16 mouse cellular contexts compared by ENCODE assay signal in genomic region chr13:18125226-18126000, GRCm38 (mm10).
DNase-seq lines count a peak whose midpoint lies in the region; ATAC-seq and TF ChIP-seq lines count a peak whose summit lies in the region.
"Had no signal": no experiment of that assay in that cellular context is flagged by ENCODE, and none has a peak within 500 bp of the region (broad histone marks: within the 10 kb centered on the region; RNA-seq: fewer than 3 reads in every experiment).

No protein-coding gene starts in this region.

- H3K36me3 ChIP-seq in hindbrain, postnatal 0 days (ENCODE audit: insufficient read depth, low read length): no peaks in the 10 kb centered on the region
- no peaks in the 10 kb centered on the region for H3K36me3 ChIP-seq in hindbrain, embryonic 12.5 days
- H3K36me3 ChIP-seq in forebrain, embryonic 11.5 days (ENCODE audit: control insufficient read depth, insufficient read depth, low read length): no peaks in the 10 kb centered on the region
- H3K36me3 ChIP-seq in midbrain, postnatal 0 days (ENCODE audit: insufficient read depth, low read length): no peaks in the 10 kb centered on the region
- H3K36me3 ChIP-seq: heart, embryonic 15.5 days had no signal

- H3K27ac ChIP-seq in hindbrain, postnatal 0 days: no peak overlapping the region
- H3K27ac ChIP-seq in hindbrain, embryonic 12.5 days: no peak overlapping the region
- H3K27ac ChIP-seq in forebrain, embryonic 11.5 days (ENCODE audit: low read depth, low read length): no peak overlapping the region
- H3K27ac ChIP-seq in midbrain, postnatal 0 days (ENCODE audit: low read depth, low read length): no peak overlapping the region
- H3K27ac ChIP-seq: heart, embryonic 15.5 days; stomach, postnatal 0 days had no signal

- peak; percentile 60; the same call in 1 of the 2 replicates for ATAC-seq in hindbrain, postnatal 0 days
- no peak; the same call in 1 of the 2 replicates for ATAC-seq in hindbrain, embryonic 12.5 days (ENCODE audit: low FRiP score)
- ATAC-seq in forebrain, embryonic 11.5 days (replicated peaks; ENCODE audit: low FRiP score): no peak
- no peak for ATAC-seq in midbrain, postnatal 0 days (ENCODE audit: low FRiP score)
- no peak for ATAC-seq in monocyte, adult 5-6 weeks (replicated peaks; ENCODE audit: insufficient number of reproducible peaks, low FRiP score, low TSS enrichment, poor library complexity, severe bottlenecking)

- H3K9ac ChIP-seq in hindbrain, postnatal 0 days (replicated peaks; ENCODE audit: low read length): no peak overlapping the region
- no peak overlapping the region for H3K9ac ChIP-seq in hindbrain, embryonic 12.5 days
- H3K9ac ChIP-seq in forebrain, embryonic 11.5 days (ENCODE audit: low read length): no peak overlapping the region
- no peak overlapping the region for H3K9ac ChIP-seq in midbrain, postnatal 0 days (replicated peaks; ENCODE audit: low read length, poor library complexity, severe bottlenecking)
- H3K9ac ChIP-seq: heart, embryonic 15.5 days had no signal

- no peaks in the 10 kb centered on the region for H3K27me3 ChIP-seq in hindbrain, postnatal 0 days (ENCODE audit: insufficient read depth, low read length)
- no peaks in the 10 kb centered on the region for H3K27me3 ChIP-seq in hindbrain, embryonic 12.5 days
- no peaks in the 10 kb centered on the region for H3K27me3 ChIP-seq in forebrain, embryonic 11.5 days (ENCODE audit: control insufficient read depth, insufficient read depth, low read length)
- no peaks in the 10 kb centered on the region for H3K27me3 ChIP-seq in midbrain, postnatal 0 days (ENCODE audit: insufficient read depth, low read length)
- H3K27me3 ChIP-seq: heart, embryonic 15.5 days had no signal

- TF ChIP-seq CTCF in hindbrain, postnatal 0 days (IDR thresholded peaks at IDR 0.05; ENCODE audit: low read depth): no peak
- no peak for TF ChIP-seq CTCF in midbrain, postnatal 0 days (IDR thresholded peaks at IDR 0.05)

- WGBS in hindbrain, postnatal 0 days: 69% methylated on average over 15 of the region's 15 CpGs
- 70% methylated on average over 15 of the region's 15 CpGs for WGBS in hindbrain, embryonic 12.5 days
- WGBS in forebrain, embryonic 11.5 days: 79% methylated on average over 15 of the region's 15 CpGs
- WGBS in midbrain, postnatal 0 days: 76% methylated on average over 15 of the region's 15 CpGs

- no peaks in the 10 kb centered on the region for H3K9me3 ChIP-seq in hindbrain, postnatal 0 days (ENCODE audit: low read length)
- H3K9me3 ChIP-seq in hindbrain, embryonic 12.5 days (replicated peaks): no peaks in the 10 kb centered on the region
- no peaks in the 10 kb centered on the region for H3K9me3 ChIP-seq in forebrain, embryonic 11.5 days (ENCODE audit: control insufficient read depth, low read length)
- H3K9me3 ChIP-seq in midbrain, postnatal 0 days (ENCODE audit: low read length): no peaks in the 10 kb centered on the region
- H3K9me3 ChIP-seq: heart, embryonic 15.5 days had no signal

- peak; percentile 37 for DNase-seq in hindbrain, postnatal 0 days (ENCODE audit: low spot score)
- peak; percentile 25 for DNase-seq in right cerebral cortex, postnatal 14 days
- no peak for DNase-seq in right cerebral cortex, adult 18-20 months
- peak; percentile 52 for DNase-seq in forebrain, embryonic 11.5 days (ENCODE audit: low spot score)
- DNase-seq in midbrain, postnatal 0 days (ENCODE audit: low spot score): peak; percentile 33
- DNase-seq in spleen, postnatal 10 days (ENCODE audit: low spot score in 2 of 2): no peak
- DNase-seq: adrenal gland, adult 2 months; gastrocnemius, postnatal 36 days; kidney, postnatal 14 days; lung, postnatal 4 days; thymus, postnatal 4 days had no signal

- 0 out of 2 replicates have a peak, but pooled peaks cover 5% of the 10 kb centered on the region for H3K4me1 ChIP-seq in hindbrain, postnatal 0 days (ENCODE audit: insufficient read depth, low read length)
- H3K4me1 ChIP-seq in hindbrain, embryonic 12.5 days: peaks cover 11% of the 10 kb centered on the region
- peaks cover 10% of the 10 kb centered on the region for H3K4me1 ChIP-seq in forebrain, embryonic 11.5 days (replicated peaks; ENCODE audit: control insufficient read depth, insufficient read depth, low read length)
- peaks cover 5% of the 10 kb centered on the region; the same call in 1 of the 2 replicates for H3K4me1 ChIP-seq in midbrain, postnatal 0 days (ENCODE audit: insufficient read depth, low read length)

- no peak overlapping the region for H3K4me2 ChIP-seq in hindbrain, postnatal 0 days (ENCODE audit: low read depth, low read length)
- H3K4me2 ChIP-seq in hindbrain, embryonic 12.5 days (replicated peaks): no peak overlapping the region
- H3K4me2 ChIP-seq in forebrain, embryonic 11.5 days (ENCODE audit: low read depth, low read length, severe bottlenecking): no peak overlapping the region
- H3K4me2 ChIP-seq in midbrain, postnatal 0 days (ENCODE audit: low read depth, low read length, poor library complexity, severe bottlenecking): no peak overlapping the region
- H3K4me2 ChIP-seq: heart, embryonic 15.5 days had no signal

- no peak overlapping the region for H3K4me3 ChIP-seq in hindbrain, postnatal 0 days (ENCODE audit: low read length)
- no peak overlapping the region for H3K4me3 ChIP-seq in hindbrain, embryonic 12.5 days
- H3K4me3 ChIP-seq in forebrain, embryonic 11.5 days (ENCODE audit: low read depth, low read length): no peak overlapping the region
- no peak overlapping the region for H3K4me3 ChIP-seq in midbrain, postnatal 0 days (ENCODE audit: low read depth, low read length)
- H3K4me3 ChIP-seq: erythroblast, embryonic 14.5 days; heart, embryonic 15.5 days had no signal

Comparison
In these comparisons a context has a peak if more than half of its experiments do, and no peak if none do; other contexts are left out.
1. DNase-seq: peak in hindbrain, postnatal 0 days (single experiment), right cerebral cortex, postnatal 14 days (single experiment), forebrain, embryonic 11.5 days (single experiment) and midbrain, postnatal 0 days (single experiment); none in right cerebral cortex, adult 18-20 months (single experiment) and spleen, postnatal 10 days (0 of 2).